Mouse (Mus musculus) intestine, embryonic 16.5 days (tissue): ENCODE measurements at regions not wholly inside any gene's neighbourhood (a gene's known extent, or its start where the extent isn't known, plus 50 kb on each side); places are given as distances from the start of the nearest gene placed in this dataset.

Source experiments
- ATAC-seq: fragments of 200-750 bp; cut with Nextera tagmentation; 2 replicates; pipeline ENCODE4 v1.8.0; 2017; ENCODE audit warnings: moderate TSS enrichment, moderate library complexity
- H3K27ac ChIP-seq: fragments of 300-500 bp; sonication (generic); 2 replicates; pipeline ENCODE4 v1.5.1; 2014; ENCODE audit warnings: mild to moderate bottlenecking, low read length
- H3K27me3 ChIP-seq: fragments of 300-500 bp; sonication (generic); replicated peaks from 2 replicates; pipeline ENCODE4 v1.6.1; 2014; ENCODE audit warnings: low read length, control low read depth, mixed read lengths; ENCODE audit not compliant: control insufficient read depth, insufficient read depth
- H3K36me3 ChIP-seq: fragments of 300-500 bp; sonication (generic); 2 replicates; pipeline ENCODE4 v1.6.1; 2014; ENCODE audit warnings: low read length, control low read depth; ENCODE audit not compliant: control insufficient read depth, insufficient read depth
- H3K4me1 ChIP-seq: fragments of 300-500 bp; sonication (generic); 2 replicates; pipeline ENCODE4 v1.6.1; 2014; ENCODE audit warnings: low read length, control low read depth, mixed read lengths; ENCODE audit not compliant: control insufficient read depth, insufficient read depth
- H3K4me2 ChIP-seq: fragments of 300-500 bp; sonication (generic); 2 replicates; pipeline ENCODE4 v1.6.1; 2014; ENCODE audit warnings: low read depth, low read length, control low read depth
- H3K4me3 ChIP-seq: fragments of 300-500 bp; sonication (generic); 2 replicates; pipeline ENCODE4 v1.5.1; 2014; ENCODE audit warnings: mild to moderate bottlenecking, low read length
- H3K9ac ChIP-seq: fragments of 300-500 bp; sonication (generic); 2 replicates; pipeline ENCODE4 v1.6.1; 2014; ENCODE audit warnings: low read depth, low read length
- H3K9me3 ChIP-seq: fragments of 300-500 bp; sonication (generic); 2 replicates; pipeline ENCODE4 v1.6.1; 2016; ENCODE audit warnings: low read length, control low read depth; ENCODE audit not compliant: control insufficient read depth
- WGBS: fragments of 180-500 bp; shearing (Covaris S2); extraction: QIAGEN DNeasy Blood & Tissue Kit; methylation state at CpG from one replicate; pipeline ENCODE4 v1.1.7; 2014; 5-methylcytosine and 5-hydroxymethylcytosine counted together

- no peak overlapping the region for H3K27ac ChIP-seq
- no peaks in the 10 kb centered on the region for H3K9me3 ChIP-seq
- no peak overlapping the region for H3K4me2 ChIP-seq
- H3K4me1 ChIP-seq = no peaks in the 10 kb centered on the region
- H3K4me3 ChIP-seq = no peak overlapping the region
- H3K36me3 ChIP-seq = no peaks in the 10 kb centered on the region
- H3K27me3 ChIP-seq = no peaks in the 10 kb centered on the region
- WGBS = 43% methylated on average over 9 of the region's 9 CpGs
- ATAC-seq = no peak
- H3K9ac ChIP-seq = no peak overlapping the region
Measured at GRCm38 (mm10) chr5:101520935-101521655, 143.7 kb downstream of the Nkx6-1 start.

- H3K9ac ChIP-seq = no peak overlapping the region
- no peaks in the 10 kb centered on the region for H3K36me3 ChIP-seq
- no peak for ATAC-seq
- 62% methylated on average over 14 of the region's 14 CpGs for WGBS
- no peak overlapping the region for H3K4me2 ChIP-seq
- H3K4me3 ChIP-seq = no peak overlapping the region
- H3K27me3 ChIP-seq = no peaks in the 10 kb centered on the region
- H3K4me1 ChIP-seq = no peaks in the 10 kb centered on the region
- H3K9me3 ChIP-seq = no peaks in the 10 kb centered on the region
- H3K27ac ChIP-seq = no peak overlapping the region
Measured at GRCm38 (mm10) chr5:101518791-101519547, 145.8 kb downstream of the Nkx6-1 start.

DNA sequence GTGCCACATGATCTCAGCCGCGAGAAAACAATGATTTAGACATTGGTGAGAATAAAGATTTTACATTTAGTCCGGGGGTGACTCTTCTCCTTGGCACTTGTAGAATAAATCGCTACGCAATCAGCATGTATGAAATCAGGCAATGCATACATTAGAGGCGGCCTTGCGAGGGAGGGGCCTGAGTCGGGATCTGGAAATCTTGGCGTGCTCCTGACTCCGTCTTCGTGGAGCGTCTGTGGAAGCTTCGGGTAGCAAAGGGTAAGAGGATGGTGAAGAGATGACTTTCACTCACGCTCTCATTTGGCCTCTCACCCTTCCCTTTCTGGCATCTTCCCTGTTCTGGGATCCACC is 167.1 kb downstream of the Nkx6-1 start:
- no peak overlapping the region for H3K9ac ChIP-seq
- no peak for ATAC-seq
- no peaks in the 10 kb centered on the region for H3K36me3 ChIP-seq
- no peaks in the 10 kb centered on the region for H3K9me3 ChIP-seq
- H3K4me1 ChIP-seq = no peaks in the 10 kb centered on the region
- H3K4me3 ChIP-seq = no peak overlapping the region
- no peak overlapping the region for H3K4me2 ChIP-seq
- 86% methylated on average over 14 of the region's 14 CpGs for WGBS
- H3K27ac ChIP-seq = no peak overlapping the region
- no peaks in the 10 kb centered on the region for H3K27me3 ChIP-seq

- Histone ChIP-seq H3K9ac (no peak overlapping the region), H3K4me3 (no peak overlapping the region), H3K9me3 (no peaks in the 10 kb centered on the region), H3K4me2 (no peak overlapping the region), H3K27ac (no peak overlapping the region), H3K36me3 (no peaks in the 10 kb centered on the region), H3K27me3 (no peaks in the 10 kb centered on the region), H3K4me1 (no peaks in the 10 kb centered on the region)
- no peak for ATAC-seq
- 57% methylated on average over 16 of the region's 16 CpGs for WGBS
Measured at GRCm38 (mm10) chr5:101496924-101497697, 167.7 kb downstream of the Nkx6-1 start.

DNA sequence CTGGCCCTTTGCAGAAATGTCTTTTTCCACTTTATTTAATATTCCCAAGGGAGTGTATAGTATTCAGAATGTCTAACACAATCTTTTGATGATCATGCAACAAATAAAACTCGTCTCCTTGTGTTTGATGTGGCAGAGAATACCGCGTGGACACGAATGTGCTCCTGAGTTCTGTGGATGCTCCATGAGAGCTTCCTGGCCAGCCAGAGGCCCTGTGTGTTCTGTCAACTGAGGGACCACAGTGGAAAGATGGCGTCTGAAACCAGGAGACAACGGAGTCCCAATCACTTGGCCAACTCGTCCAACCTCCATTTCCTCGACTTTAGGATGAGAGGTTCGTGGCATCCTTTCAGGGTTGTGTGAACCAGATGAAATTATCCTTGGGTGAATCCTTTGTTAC is 168.6 kb downstream of the Nkx6-1 start:
- no peaks in the 10 kb centered on the region for H3K27me3 ChIP-seq
- H3K9ac ChIP-seq = no peak overlapping the region
- no peak overlapping the region for H3K4me3 ChIP-seq
- H3K27ac ChIP-seq = no peak overlapping the region
- no peaks in the 10 kb centered on the region for H3K4me1 ChIP-seq
- no peaks in the 10 kb centered on the region for H3K36me3 ChIP-seq
- H3K9me3 ChIP-seq = no peaks in the 10 kb centered on the region
- H3K4me2 ChIP-seq = no peak overlapping the region
- 92% methylated on average over 9 of the region's 9 CpGs for WGBS
- no peak for ATAC-seq

DNA sequence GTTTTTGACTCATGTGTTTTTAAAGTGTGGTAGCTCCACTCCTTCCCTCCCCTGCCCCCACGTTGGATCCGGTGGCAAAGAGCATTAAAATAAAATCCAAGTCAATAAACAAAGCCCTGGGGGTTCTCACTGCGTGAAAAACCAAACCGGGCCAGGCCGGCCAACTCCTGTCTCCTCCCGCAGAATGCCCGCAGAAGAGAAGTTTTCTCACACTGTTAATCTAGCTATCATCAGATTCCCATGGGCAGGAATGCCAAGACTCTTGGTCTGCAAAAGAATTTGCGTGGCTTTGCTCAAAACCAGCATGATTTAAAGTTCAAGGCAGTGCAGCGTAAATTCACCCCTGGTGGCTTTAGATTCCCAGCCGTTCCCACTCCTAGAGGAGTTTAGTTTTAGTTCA is 219.0 kb downstream of the Nkx6-1 start:
- H3K9me3 ChIP-seq = no peaks in the 10 kb centered on the region
- no peak overlapping the region for H3K9ac ChIP-seq
- H3K27me3 ChIP-seq = no peaks in the 10 kb centered on the region
- H3K4me2 ChIP-seq = no peak overlapping the region
- H3K27ac ChIP-seq = no peak overlapping the region
- no peaks in the 10 kb centered on the region for H3K4me1 ChIP-seq
- no peak overlapping the region for H3K4me3 ChIP-seq
- H3K36me3 ChIP-seq = no peaks in the 10 kb centered on the region
- WGBS = 43% methylated on average over 10 of the region's 10 CpGs
- ATAC-seq = no peak

GRCm38 (mm10) chr5:101441782-101442181 is 223.0 kb downstream of the Nkx6-1 start:
- no peaks in the 10 kb centered on the region for H3K36me3 ChIP-seq
- H3K27ac ChIP-seq = no peak overlapping the region
- WGBS = 81% methylated on average over 1 of the region's 1 CpGs
- H3K4me3 ChIP-seq = no peak overlapping the region
- no peak for ATAC-seq
- H3K9me3 ChIP-seq = no peaks in the 10 kb centered on the region
- no peak overlapping the region for H3K4me2 ChIP-seq
- no peak overlapping the region for H3K9ac ChIP-seq
- no peaks in the 10 kb centered on the region for H3K4me1 ChIP-seq
- no peaks in the 10 kb centered on the region for H3K27me3 ChIP-seq

GRCm38 (mm10) chr5:101437666-101438299 is 227.0 kb downstream of the Nkx6-1 start:
- WGBS = 65% methylated on average over 14 of the region's 14 CpGs
- no peak for ATAC-seq
- H3K36me3 ChIP-seq = no peaks in the 10 kb centered on the region
- no peaks in the 10 kb centered on the region for H3K9me3 ChIP-seq
- H3K9ac ChIP-seq = no peak overlapping the region
- H3K4me2 ChIP-seq = no peak overlapping the region
- H3K27ac ChIP-seq = no peak overlapping the region
- H3K27me3 ChIP-seq = no peaks in the 10 kb centered on the region
- H3K4me1 ChIP-seq = no peaks in the 10 kb centered on the region
- H3K4me3 ChIP-seq = no peak overlapping the region
